Mouse (Mus musculus): ENCODE results near the gene Col4a4.

DNA sequence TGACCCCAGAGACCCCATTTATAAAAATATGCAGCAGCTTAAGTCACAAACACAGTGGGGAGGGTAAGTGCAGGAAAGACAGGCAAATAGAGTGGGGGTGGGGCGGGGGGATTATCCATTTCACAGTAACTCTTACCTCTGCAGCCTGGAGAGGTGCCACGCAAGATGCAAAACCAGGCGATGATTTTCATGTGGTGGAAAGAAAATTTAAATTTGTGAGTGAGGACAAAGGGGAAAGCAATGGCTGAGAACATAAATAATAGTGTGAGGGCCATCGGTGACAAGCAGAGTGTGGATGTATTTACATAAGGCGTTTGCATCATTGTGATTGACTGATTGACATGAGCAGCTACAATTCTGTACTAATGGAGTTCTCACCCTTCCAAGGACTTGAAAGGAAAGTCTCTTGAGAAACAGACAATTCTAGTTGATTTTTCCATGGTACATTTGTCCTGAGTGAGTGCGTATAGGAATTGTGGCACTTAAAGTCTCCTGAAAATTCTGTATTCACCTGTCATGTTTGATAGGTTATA lies 121.3 kb downstream of the Col4a4 start:
- TF ChIP-seq CTCF (IDR thresholded peaks at IDR 0.05; ENCODE audit: low read depth, low read length), result no peak
- TF ChIP-seq GATA1 (IDR thresholded peaks at IDR 0.05; ENCODE audit: borderline replicate concordance, low read length), result no peak
- no peak for TF ChIP-seq POLR2AphosphoS5 (IDR thresholded peaks at IDR 0.05; ENCODE audit: insufficient replicate concordance, low read depth, low read length)

Measured in G1E (cell line).